Mouse (Mus musculus) adrenal gland, adult 10 weeks (tissue): ENCODE data around the gene Bcl7c. TPM values are rescaled to one million over a fixed set of nuclear protein-coding genes. Genes with fewer than 3 reads are reported as not detected.

Source experiments
- polyA plus RNA-seq: library from polyadenylated mRNA; stranded (reverse); fragments of 350-450 nt; fragmentation: Illumina TruSeq; extraction: RNeasy Lipid Tissue Mini Kit (QIAGEN cat#74804); gene quantifications from one replicate; pipeline ENCODE4 v1.2.3, GENCODE M21; 2014; ENCODE audit warnings: low read depth, low replicate concordance

Bcl7c gene
- polyA plus RNA-seq: 5.5 TPM

DNA sequence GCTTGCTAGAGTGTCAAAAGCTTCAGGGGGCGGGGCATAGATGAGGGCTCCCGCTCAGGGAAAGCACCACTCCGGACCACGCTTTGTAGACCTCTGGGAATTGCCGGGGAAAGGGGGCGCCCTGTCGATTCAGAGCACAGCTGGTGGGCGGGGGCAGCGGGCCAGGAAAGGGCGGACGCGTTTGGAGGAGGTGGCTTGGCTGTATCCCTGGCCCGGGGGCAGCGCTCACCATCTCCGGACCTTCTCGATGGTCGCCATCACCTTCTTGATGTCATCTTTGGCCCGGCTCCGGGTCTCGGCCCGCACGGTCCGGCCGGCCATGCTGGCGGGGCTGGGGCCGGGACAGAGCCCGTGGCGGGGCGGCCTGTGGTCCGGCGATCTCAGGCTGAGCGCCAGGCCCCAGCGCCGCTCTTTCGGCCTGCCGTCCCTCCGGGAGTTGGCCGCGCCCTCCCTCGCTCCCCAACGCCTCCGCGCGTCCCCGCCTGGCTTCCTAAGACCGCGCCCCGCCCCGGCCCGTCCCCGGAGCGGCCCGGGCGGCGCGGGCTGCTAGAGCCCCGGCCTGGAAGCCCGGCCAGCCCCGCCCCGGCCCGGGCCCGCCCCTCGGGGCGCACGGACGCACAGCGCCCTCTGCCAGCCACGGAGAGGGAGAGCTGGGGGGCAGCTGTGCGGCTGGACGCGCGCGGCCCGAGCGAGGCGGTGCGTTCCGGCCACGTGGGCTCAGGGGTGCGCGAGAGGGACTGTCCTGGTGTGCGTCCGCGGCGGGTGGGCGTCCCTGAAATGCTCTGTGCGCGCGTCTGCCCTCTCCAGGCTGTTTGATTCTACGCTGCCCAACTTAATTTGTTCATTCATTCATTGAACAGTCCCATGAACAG lies at the start of gene Bcl7c:
TSS of gene Bcl7c (minus strand) at position 727 of the 872 bp plus-strand sequence.

DNA sequence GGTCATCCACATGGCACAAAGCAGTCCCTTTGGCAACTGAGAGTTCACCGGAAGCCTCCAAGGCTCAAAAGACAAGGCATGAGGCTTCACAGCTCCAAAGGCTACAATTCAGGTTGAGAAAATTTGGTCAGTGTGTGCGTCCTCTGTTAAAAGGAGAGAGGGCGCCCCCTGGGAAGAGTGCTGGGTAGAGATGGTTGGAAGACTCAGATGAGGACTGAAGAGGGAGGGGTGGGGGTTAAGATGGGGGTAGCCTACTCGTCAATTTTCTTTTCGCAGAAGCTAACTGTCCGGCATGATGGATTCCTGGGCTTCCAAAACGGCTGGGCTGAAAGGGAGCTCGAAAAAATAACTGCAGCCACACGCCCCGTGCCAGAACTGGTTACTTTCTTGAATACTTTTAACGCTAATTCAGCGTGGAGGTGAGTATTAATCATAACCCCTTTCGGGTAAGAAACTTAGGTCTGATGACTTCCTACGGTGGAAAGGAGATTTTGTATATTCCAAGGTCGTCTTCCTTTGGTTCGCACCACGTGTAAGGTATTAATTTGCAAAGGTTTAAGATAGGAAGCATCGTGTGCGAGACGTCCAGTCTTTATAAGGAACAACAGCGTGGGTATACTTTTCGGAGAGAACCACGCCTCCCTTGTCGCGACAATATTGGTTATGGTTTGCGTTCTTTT lies 35.8 kb upstream of the Bcl7c start, which contains the start of gene Fbxl19:
TSS of gene Fbxl19 (plus strand) at position 178 of the 680 bp plus-strand sequence.

DNA sequence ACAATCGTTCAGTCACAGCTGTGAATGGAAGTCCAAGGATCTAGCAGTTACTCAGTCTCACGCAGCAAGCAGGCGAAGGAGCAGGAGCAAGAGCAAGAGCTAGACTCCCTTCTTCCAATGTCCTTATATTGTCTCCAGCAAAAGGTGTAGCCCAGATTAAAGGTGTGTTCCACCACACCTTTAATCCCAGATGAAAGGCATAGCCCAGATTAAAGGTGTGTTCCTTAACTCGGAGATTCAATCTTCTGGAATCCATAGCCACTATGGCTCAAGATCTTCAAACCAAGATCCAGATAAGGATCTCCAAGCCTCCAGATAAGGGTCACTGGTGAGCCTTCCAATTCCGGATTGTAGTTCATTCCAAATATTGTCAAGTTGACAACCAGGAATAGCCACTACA lies 23.3 kb upstream of the Bcl7c start, which contains the start of gene Ctf2:
TSS of gene Ctf2 (minus strand) at position 101 of the 400 bp plus-strand sequence.

DNA sequence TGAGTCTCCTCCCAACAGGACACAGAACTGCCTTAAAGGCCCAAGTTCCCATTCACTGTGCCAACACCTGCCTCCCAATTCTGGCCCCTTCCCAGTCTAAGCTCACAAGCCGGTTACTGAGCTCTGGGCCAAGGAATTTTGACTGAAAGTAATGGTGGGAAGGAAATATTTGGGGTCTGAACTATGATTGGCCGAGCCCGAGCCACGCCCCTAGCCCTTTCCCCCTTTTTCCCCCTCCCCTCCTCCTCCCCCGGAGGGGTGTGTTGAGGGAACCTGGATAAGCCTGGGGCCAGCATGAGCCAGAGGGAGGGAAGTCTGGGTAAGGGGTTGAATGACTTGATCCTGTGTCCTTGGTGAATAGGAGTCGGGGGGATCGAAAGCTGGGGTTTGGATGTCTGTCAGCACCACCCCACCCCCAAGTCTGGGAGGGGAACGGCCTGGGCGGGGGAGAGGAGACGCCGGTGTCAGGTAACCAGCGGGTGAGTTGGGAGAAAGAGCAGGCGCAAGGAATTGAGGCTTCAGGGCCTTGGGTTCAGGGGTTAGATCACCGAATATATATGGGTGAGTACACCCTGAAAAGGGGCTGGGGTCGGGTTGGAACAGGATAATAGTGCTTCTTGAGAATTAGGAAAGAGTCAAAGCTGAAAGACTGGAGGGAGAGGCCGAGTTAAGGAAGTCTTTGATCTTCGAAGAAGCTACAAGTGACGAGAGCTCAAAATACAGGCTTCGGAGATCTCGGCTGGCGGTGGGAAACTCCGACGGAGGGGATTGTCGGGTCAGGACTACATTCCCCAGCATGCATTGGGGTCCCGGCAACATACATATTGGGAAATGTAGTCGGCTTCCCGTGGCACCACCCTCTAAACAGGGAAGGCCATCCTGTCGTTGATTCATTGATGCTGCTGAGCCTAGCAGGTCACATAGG lies 4.0 kb upstream of the Bcl7c start, which contains the start of gene Ctf1:
TSS of gene Ctf1 (plus strand) at position 276 of the 925 bp plus-strand sequence.

DNA sequence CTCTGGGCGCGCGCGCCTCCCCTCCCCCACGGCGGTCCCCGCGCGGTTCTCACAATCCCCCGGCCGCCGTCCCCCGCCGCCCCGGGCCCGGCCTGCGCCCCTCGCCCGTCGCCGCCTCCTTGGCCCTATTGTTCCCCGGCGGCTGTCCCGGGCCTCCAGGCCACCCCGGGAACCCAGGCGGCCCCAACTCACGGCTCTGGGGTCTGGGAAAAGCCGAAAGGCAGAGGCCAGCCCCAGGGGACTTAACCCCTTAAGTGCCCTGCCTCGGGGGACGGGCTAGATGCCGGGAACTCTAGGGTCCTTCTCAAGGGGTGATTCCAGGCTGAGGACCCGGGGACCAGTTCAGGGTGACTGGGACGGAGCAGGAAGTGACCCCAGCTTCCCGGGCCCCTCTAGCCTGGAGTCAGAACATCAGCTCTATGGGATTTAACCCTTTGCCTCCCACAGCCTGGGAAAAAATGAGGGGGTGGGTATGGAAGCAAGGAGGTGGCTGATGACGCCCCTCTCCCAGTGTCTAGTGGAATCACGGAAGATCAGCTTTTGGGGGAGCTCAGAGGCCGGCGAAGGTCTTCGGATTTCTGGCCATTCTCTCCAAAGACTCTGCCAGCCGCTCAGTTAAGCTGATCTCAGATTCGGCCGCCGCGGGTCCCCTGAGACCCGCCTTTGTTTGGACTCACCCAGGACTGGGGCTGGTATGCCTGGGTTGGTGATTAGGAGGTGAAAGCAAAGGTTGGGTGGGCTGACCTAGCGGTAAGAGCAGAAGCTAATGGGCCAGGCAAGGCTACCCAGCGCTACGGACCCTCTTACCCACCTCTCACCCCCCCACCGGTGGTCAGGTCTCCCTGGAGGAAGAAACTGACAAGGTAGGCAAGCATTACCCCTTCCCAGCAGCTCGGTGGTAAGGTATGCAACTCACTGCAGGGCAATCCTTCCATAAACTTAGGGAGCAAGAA lies 93.6 kb downstream of the Bcl7c start, which contains the start of gene Zfp629:
TSS of gene Zfp629 (minus strand) at position 907 of the 953 bp plus-strand sequence.

Other genes starting within 250 kb of the Bcl7c start
- gene Prr14, start 249.3 kb downstream of the Bcl7c start, polyA plus RNA-seq: 25.5 TPM
- 6.2 TPM for gene Fbrs, start 229.7 kb downstream of the Bcl7c start, polyA plus RNA-seq
- gene Srcap, start 196.9 kb downstream of the Bcl7c start, polyA plus RNA-seq: 10.6 TPM
- gene Gm42715, start 189.3 kb downstream of the Bcl7c start, polyA plus RNA-seq: 4.8 TPM
- not detected for gene Tmem265, start 147.5 kb downstream of the Bcl7c start, polyA plus RNA-seq
- gene Phkg2, start 135.6 kb downstream of the Bcl7c start, polyA plus RNA-seq: 16.0 TPM
- 1.6 TPM for gene Ccdc189, start 120.3 kb downstream of the Bcl7c start, polyA plus RNA-seq
- gene Rnf40, start 120.2 kb downstream of the Bcl7c start, polyA plus RNA-seq: 1.5 TPM
- 7.7 TPM for gene Zfp629, start 93.1 kb downstream of the Bcl7c start, polyA plus RNA-seq
- gene Ctf1, start 3.8 kb upstream of the Bcl7c start, polyA plus RNA-seq: 2.6 TPM
- not detected for gene Ctf2, start 23.2 kb upstream of the Bcl7c start, polyA plus RNA-seq
- gene Fbxl19, start 35.6 kb upstream of the Bcl7c start, polyA plus RNA-seq: 0.29 TPM
- gene Orai3, start 60.9 kb upstream of the Bcl7c start, polyA plus RNA-seq: 5.6 TPM
- 7.7 TPM for gene Setd1a, start 67.7 kb upstream of the Bcl7c start, polyA plus RNA-seq
- gene Gm49388, start 76.7 kb upstream of the Bcl7c start, polyA plus RNA-seq: not detected
- 17.3 TPM for gene Hsd3b7, start 91.7 kb upstream of the Bcl7c start, polyA plus RNA-seq
- 16.9 TPM for gene Stx4a, start 115.4 kb upstream of the Bcl7c start, polyA plus RNA-seq
- gene Stx1b, start 115.6 kb upstream of the Bcl7c start, polyA plus RNA-seq: 0.93 TPM
- 7.7 TPM for gene Zfp646, start 167.3 kb upstream of the Bcl7c start, polyA plus RNA-seq
- gene Zfp668, start 167.9 kb upstream of the Bcl7c start, polyA plus RNA-seq: 3.4 TPM
- gene Prss53, start 182.0 kb upstream of the Bcl7c start, polyA plus RNA-seq: not detected
- not detected for gene Gm21974, start 186.5 kb upstream of the Bcl7c start, polyA plus RNA-seq
- gene Vkorc1, start 186.7 kb upstream of the Bcl7c start, polyA plus RNA-seq: 40.1 TPM
- 4.7 TPM for gene Bckdk, start 195.1 kb upstream of the Bcl7c start, polyA plus RNA-seq
- 8.5 TPM for gene Kat8, start 203.6 kb upstream of the Bcl7c start, polyA plus RNA-seq
- gene Prss8, start 221.2 kb upstream of the Bcl7c start, polyA plus RNA-seq: not detected
- not detected for gene Prss36, start 237.8 kb upstream of the Bcl7c start, polyA plus RNA-seq